21 mouse cellular contexts compared by ENCODE assay signal in genomic region chr17:63108035-63108434, GRCm38 (mm10).
DNase-seq lines count a peak whose midpoint lies in the region; ATAC-seq and TF ChIP-seq lines count a peak whose summit lies in the region.
"Had no signal": no experiment of that assay in that cellular context is flagged by ENCODE, and none has a peak within 500 bp of the region (broad histone marks: within the 10 kb centered on the region; RNA-seq: fewer than 3 reads in every experiment).

No protein-coding gene starts in this region.

- peak; percentile 39 for DNase-seq in forebrain, embryonic 14.5 days (ENCODE audit: low spot score)
- DNase-seq in forebrain, embryonic 10.5 days (ENCODE audit: extremely low spot score, low spot score): no peak
- no peak for DNase-seq in midbrain, postnatal 0 days (ENCODE audit: low spot score)
- no peak for DNase-seq in adrenal gland, postnatal 36 days
- DNase-seq in heart, adult 9 months (ENCODE audit: low spot score in 2 of 2): no peak
- DNase-seq: cerebellum, adult 11-12 months; cerebellum, postnatal 10 days; gastrocnemius, postnatal 10 days; kidney, adult 8-10 months; kidney, postnatal 10 days; liver; lung, postnatal 36 days; right cerebral cortex, postnatal 14 days had no signal

- no peak overlapping the region for H3K4me3 ChIP-seq in forebrain, embryonic 14.5 days (ENCODE audit: low read depth, low read length)
- no peak overlapping the region for H3K4me3 ChIP-seq in forebrain, embryonic 10.5 days
- H3K4me3 ChIP-seq in midbrain, embryonic 12.5 days: no peak overlapping the region
- H3K4me3 ChIP-seq in midbrain, postnatal 0 days (ENCODE audit: low read depth, low read length): no peak overlapping the region
- H3K4me3 ChIP-seq in hindbrain, embryonic 13.5 days: no peak overlapping the region
- H3K4me3 ChIP-seq: embryonic facial prominence, embryonic 15.5 days; intestine, embryonic 15.5 days; limb, embryonic 10.5 days; liver, embryonic 15.5 days; lung, embryonic 15.5 days had no signal

- no peaks in the 10 kb centered on the region for H3K27me3 ChIP-seq in forebrain, embryonic 14.5 days (replicated peaks; ENCODE audit: control insufficient read depth, insufficient read depth, low read length)
- H3K27me3 ChIP-seq in forebrain, embryonic 10.5 days (ENCODE audit: poor library complexity, severe bottlenecking): peaks cover 21% of the 10 kb centered on the region
- no peaks in the 10 kb centered on the region for H3K27me3 ChIP-seq in midbrain, embryonic 12.5 days
- no peaks in the 10 kb centered on the region for H3K27me3 ChIP-seq in midbrain, postnatal 0 days (ENCODE audit: insufficient read depth, low read length)
- H3K27me3 ChIP-seq in hindbrain, embryonic 13.5 days: no peaks in the 10 kb centered on the region
- H3K27me3 ChIP-seq: embryonic facial prominence, embryonic 15.5 days; intestine, embryonic 15.5 days; liver, embryonic 15.5 days; lung, embryonic 15.5 days had no signal

- no peak overlapping the region for H3K9ac ChIP-seq in forebrain, embryonic 14.5 days (ENCODE audit: low read length)
- no peak overlapping the region for H3K9ac ChIP-seq in midbrain, embryonic 12.5 days (replicated peaks)
- no peak overlapping the region for H3K9ac ChIP-seq in midbrain, postnatal 0 days (replicated peaks; ENCODE audit: low read length, poor library complexity, severe bottlenecking)
- no peak overlapping the region for H3K9ac ChIP-seq in hindbrain, embryonic 13.5 days
- H3K9ac ChIP-seq: embryonic facial prominence, embryonic 15.5 days; intestine, embryonic 15.5 days; liver, embryonic 15.5 days; lung, embryonic 15.5 days had no signal

- no peak for TF ChIP-seq CTCF in midbrain, postnatal 0 days (IDR thresholded peaks at IDR 0.05)

- H3K27ac ChIP-seq in forebrain, embryonic 14.5 days (ENCODE audit: low read depth, low read length): no peak overlapping the region
- no peak overlapping the region for H3K27ac ChIP-seq in forebrain, embryonic 10.5 days
- H3K27ac ChIP-seq in midbrain, embryonic 12.5 days (replicated peaks): 0 out of 2 replicates have a peak overlapping the region, but pooled peaks have one; percentile 15
- H3K27ac ChIP-seq in midbrain, postnatal 0 days (ENCODE audit: low read depth, low read length): no peak overlapping the region
- H3K27ac ChIP-seq in hindbrain, embryonic 13.5 days: no peak overlapping the region
- H3K27ac ChIP-seq: embryonic facial prominence, embryonic 15.5 days; intestine, embryonic 15.5 days; limb, embryonic 10.5 days; liver, embryonic 15.5 days; lung, embryonic 15.5 days had no signal

- H3K36me3 ChIP-seq in forebrain, embryonic 14.5 days (ENCODE audit: control insufficient read depth, insufficient read depth, low read length): no peaks in the 10 kb centered on the region
- H3K36me3 ChIP-seq in forebrain, embryonic 10.5 days (replicated peaks): no peaks in the 10 kb centered on the region
- no peaks in the 10 kb centered on the region for H3K36me3 ChIP-seq in midbrain, embryonic 12.5 days
- H3K36me3 ChIP-seq in midbrain, postnatal 0 days (ENCODE audit: insufficient read depth, low read length): no peaks in the 10 kb centered on the region
- H3K36me3 ChIP-seq in hindbrain, embryonic 13.5 days: no peaks in the 10 kb centered on the region
- H3K36me3 ChIP-seq: embryonic facial prominence, embryonic 15.5 days; intestine, embryonic 15.5 days; limb, embryonic 10.5 days; liver, embryonic 15.5 days; lung, embryonic 15.5 days had no signal

- WGBS in forebrain, embryonic 14.5 days: 39% methylated on average over 5 of the region's 5 CpGs
- 66% methylated on average over 5 of the region's 5 CpGs for WGBS in forebrain, embryonic 10.5 days
- 41% methylated on average over 5 of the region's 5 CpGs for WGBS in midbrain, embryonic 12.5 days
- 45% methylated on average over 5 of the region's 5 CpGs for WGBS in midbrain, postnatal 0 days
- 44% methylated on average over 5 of the region's 5 CpGs for WGBS in hindbrain, embryonic 13.5 days

- no peaks in the 10 kb centered on the region for H3K9me3 ChIP-seq in forebrain, embryonic 14.5 days (replicated peaks; ENCODE audit: control insufficient read depth, low read length)
- no peaks in the 10 kb centered on the region for H3K9me3 ChIP-seq in forebrain, embryonic 10.5 days
- H3K9me3 ChIP-seq in midbrain, embryonic 12.5 days: no peaks in the 10 kb centered on the region
- H3K9me3 ChIP-seq in midbrain, postnatal 0 days (ENCODE audit: low read length): no peaks in the 10 kb centered on the region
- H3K9me3 ChIP-seq in hindbrain, embryonic 13.5 days: no peaks in the 10 kb centered on the region
- H3K9me3 ChIP-seq: embryonic facial prominence, embryonic 15.5 days; intestine, embryonic 15.5 days; limb, embryonic 10.5 days; liver, embryonic 15.5 days; lung, embryonic 15.5 days had no signal

- 0 out of 2 replicates have a peak, but pooled peaks have one; percentile 18 for ATAC-seq in forebrain, embryonic 14.5 days
- no peak for ATAC-seq in midbrain, embryonic 12.5 days (ENCODE audit: low FRiP score, low read depth)
- ATAC-seq in midbrain, postnatal 0 days (ENCODE audit: low FRiP score): no peak
- 0 out of 2 replicates have a peak, but pooled peaks have one; percentile 37 for ATAC-seq in hindbrain, embryonic 13.5 days (ENCODE audit: low FRiP score)
- ATAC-seq: intestine, embryonic 15.5 days had no signal

- no peak overlapping the region for H3K4me2 ChIP-seq in forebrain, embryonic 14.5 days (ENCODE audit: low read length)
- H3K4me2 ChIP-seq in midbrain, embryonic 12.5 days (replicated peaks): no peak overlapping the region
- no peak overlapping the region for H3K4me2 ChIP-seq in midbrain, postnatal 0 days (ENCODE audit: low read depth, low read length, poor library complexity, severe bottlenecking)
- no peak overlapping the region for H3K4me2 ChIP-seq in hindbrain, embryonic 13.5 days
- H3K4me2 ChIP-seq: embryonic facial prominence, embryonic 15.5 days; heart, embryonic 11.5 days; intestine, embryonic 15.5 days; liver, embryonic 15.5 days; lung, embryonic 15.5 days had no signal

- H3K4me1 ChIP-seq in forebrain, embryonic 14.5 days (ENCODE audit: control insufficient read depth, insufficient read depth, low read length): peaks cover 18% of the 10 kb centered on the region
- H3K4me1 ChIP-seq in forebrain, embryonic 10.5 days: peaks cover 77% of the 10 kb centered on the region
- peaks cover 26% of the 10 kb centered on the region for H3K4me1 ChIP-seq in midbrain, embryonic 12.5 days
- H3K4me1 ChIP-seq in midbrain, postnatal 0 days (ENCODE audit: insufficient read depth, low read length): no peaks in the 10 kb centered on the region
- H3K4me1 ChIP-seq in hindbrain, embryonic 13.5 days (replicated peaks): peaks cover 22% of the 10 kb centered on the region
- H3K4me1 ChIP-seq: embryonic facial prominence, embryonic 15.5 days; intestine, embryonic 15.5 days; limb, embryonic 10.5 days; liver, embryonic 15.5 days; lung, embryonic 15.5 days had no signal

Comparison
In these comparisons a context has a peak if more than half of its experiments do, and no peak if none do; other contexts are left out.
1. ATAC-seq: peak in forebrain, embryonic 14.5 days (single experiment) and hindbrain, embryonic 13.5 days (single experiment); none in midbrain, embryonic 12.5 days (single experiment) and midbrain, postnatal 0 days (single experiment).